Mouse (Mus musculus) hindbrain, embryonic 16.5 days (tissue): ENCODE measurements at regions not wholly inside any gene's neighbourhood (a gene's known extent, or its start where the extent isn't known, plus 50 kb on each side); places are given as distances from the start of the nearest gene placed in this dataset.
A peak's percentile ranks its signal among the peaks of the same experiment; 100 is the strongest.

Experiments used
- ATAC-seq: fragments of 200-750 bp; cut with Nextera tagmentation; 2 replicates; pipeline ENCODE4 v1.8.0; 2017; ENCODE audit warnings: moderate TSS enrichment, moderate library complexity
- H3K27ac ChIP-seq: fragments of 300-500 bp; sonication (generic); 2 replicates; pipeline ENCODE4 v1.5.1; 2014; ENCODE audit warnings: low read depth, mild to moderate bottlenecking, control low read depth, low read length, moderate library complexity
- H3K27me3 ChIP-seq: fragments of 300-500 bp; sonication (generic); replicated peaks from 2 replicates; pipeline ENCODE4 v1.6.1; 2014; ENCODE audit warnings: low read length; ENCODE audit not compliant: control insufficient read depth, insufficient read depth
- H3K36me3 ChIP-seq: fragments of 300-500 bp; sonication (generic); 2 replicates; pipeline ENCODE4 v1.6.1; 2014; ENCODE audit warnings: mild to moderate bottlenecking, low read length, moderate library complexity, mixed read lengths; ENCODE audit not compliant: control insufficient read depth, insufficient read depth
- H3K4me1 ChIP-seq: fragments of 300-500 bp; sonication (generic); 2 replicates; pipeline ENCODE4 v1.6.1; 2014; ENCODE audit warnings: low read depth, low read length; ENCODE audit not compliant: control insufficient read depth, insufficient read depth
- H3K4me2 ChIP-seq: fragments of 300-500 bp; sonication (generic); 2 replicates; pipeline ENCODE4 v1.6.1; 2014; ENCODE audit warnings: mild to moderate bottlenecking, low read length, control low read depth, moderate library complexity
- H3K4me3 ChIP-seq: fragments of 300-500 bp; sonication (generic); 2 replicates; pipeline ENCODE4 v1.5.1; 2014; ENCODE audit warnings: mild to moderate bottlenecking, low read length, control low read depth, moderate library complexity
- H3K9ac ChIP-seq: fragments of 300-500 bp; sonication (generic); 2 replicates; pipeline ENCODE4 v1.6.1; 2014; ENCODE audit warnings: low read depth, mild to moderate bottlenecking, control low read depth, low read length, moderate library complexity
- H3K9me3 ChIP-seq: fragments of 300-500 bp; sonication (generic); 2 replicates; pipeline ENCODE4 v1.6.1; 2014; ENCODE audit warnings: mild to moderate bottlenecking, low read length, moderate library complexity; ENCODE audit not compliant: control insufficient read depth
- WGBS: fragments of 180-500 bp; shearing (Covaris S2); extraction: QIAGEN DNeasy Blood & Tissue Kit; methylation state at CpG from one replicate; pipeline ENCODE4 v1.1.7; 2014; 5-methylcytosine and 5-hydroxymethylcytosine counted together

DNA sequence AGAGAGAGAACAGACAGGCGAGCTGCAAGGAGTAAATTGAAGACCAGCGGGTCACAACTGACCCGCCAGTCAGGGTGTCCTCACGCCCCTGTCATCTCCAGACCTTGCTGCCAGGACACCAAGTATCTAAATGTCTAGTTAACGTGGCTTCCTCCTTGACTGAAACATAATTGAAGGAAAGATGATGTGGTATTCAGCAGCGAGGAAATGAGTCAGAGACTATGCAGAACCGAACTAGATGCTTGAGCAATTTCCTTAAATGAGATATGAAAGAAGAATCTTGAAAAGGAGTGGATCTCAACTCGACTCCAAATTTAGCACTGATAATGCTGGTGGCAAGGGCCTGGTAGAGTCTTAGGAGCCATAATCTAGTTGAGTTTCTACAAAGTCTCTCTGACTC lies 329.3 kb upstream of the Fam92a start:
- H3K4me1 ChIP-seq, result no peaks in the 10 kb centered on the region; the same call in 1 of the 2 replicates
- ATAC-seq, result no peak
- no peak overlapping the region for H3K9ac ChIP-seq
- H3K27me3 ChIP-seq, result no peaks in the 10 kb centered on the region
- 88% methylated on average over 8 of the region's 8 CpGs for WGBS
- H3K4me3 ChIP-seq, result no peak overlapping the region
- H3K4me2 ChIP-seq, result no peak overlapping the region
- H3K36me3 ChIP-seq, result no peaks in the 10 kb centered on the region
- no peak overlapping the region for H3K27ac ChIP-seq
- H3K9me3 ChIP-seq, result no peaks in the 10 kb centered on the region

DNA sequence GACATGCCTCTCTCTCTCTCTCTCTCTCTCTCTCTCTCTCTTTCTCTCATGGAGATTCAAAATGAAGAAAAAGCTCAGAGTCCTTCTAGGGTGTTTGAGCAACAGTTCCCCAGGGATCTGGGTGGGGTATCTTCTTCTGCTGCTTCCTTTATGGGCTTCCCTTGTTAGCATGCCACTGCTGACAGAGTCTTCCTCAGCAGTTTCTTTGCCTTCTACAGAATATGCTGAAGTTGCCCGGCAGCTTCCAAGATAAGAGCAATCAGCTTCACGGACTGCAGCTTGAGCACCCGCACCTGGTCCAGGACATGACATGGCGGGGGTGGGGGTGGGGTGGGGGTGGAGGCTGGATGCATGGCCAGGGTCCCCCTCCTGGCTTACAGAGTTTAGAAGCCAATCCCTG lies 326.6 kb upstream of the Fam92a start:
- no peaks in the 10 kb centered on the region for H3K4me1 ChIP-seq
- no peaks in the 10 kb centered on the region for H3K9me3 ChIP-seq
- no peak overlapping the region for H3K27ac ChIP-seq
- no peak overlapping the region for H3K4me2 ChIP-seq
- no peaks in the 10 kb centered on the region for H3K36me3 ChIP-seq
- 90% methylated on average over 4 of the region's 4 CpGs for WGBS
- H3K27me3 ChIP-seq, result no peaks in the 10 kb centered on the region
- H3K9ac ChIP-seq, result no peak overlapping the region
- no peak for ATAC-seq
- H3K4me3 ChIP-seq, result no peak overlapping the region

DNA sequence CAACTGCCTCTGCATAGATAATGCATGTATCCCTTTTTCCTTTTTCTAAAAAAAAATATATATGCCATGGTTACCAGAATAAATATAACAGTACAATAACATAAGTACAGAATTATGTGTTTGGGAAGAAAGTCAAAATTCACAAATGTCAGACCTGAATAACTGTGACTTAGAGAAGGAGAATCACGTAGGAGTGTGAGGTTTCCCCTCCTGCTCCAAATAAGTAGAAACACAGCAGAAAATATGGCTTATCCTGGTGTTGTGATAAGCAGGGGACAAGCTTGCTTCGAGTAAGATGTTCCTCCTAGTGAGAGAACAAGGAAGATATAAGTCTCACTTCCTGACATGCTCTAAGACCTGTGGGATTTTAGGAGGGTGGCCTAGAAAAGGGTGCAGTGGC lies 320.7 kb upstream of the Fam92a start:
- no peaks in the 10 kb centered on the region for H3K9me3 ChIP-seq
- H3K27me3 ChIP-seq, result no peaks in the 10 kb centered on the region
- 76% methylated on average over 2 of the region's 2 CpGs for WGBS
- H3K4me2 ChIP-seq, result no peak overlapping the region
- H3K36me3 ChIP-seq, result no peaks in the 10 kb centered on the region
- H3K9ac ChIP-seq, result no peak overlapping the region
- H3K4me3 ChIP-seq, result no peak overlapping the region
- H3K27ac ChIP-seq, result no peak overlapping the region
- no peaks in the 10 kb centered on the region for H3K4me1 ChIP-seq
- ATAC-seq, result no peak

DNA sequence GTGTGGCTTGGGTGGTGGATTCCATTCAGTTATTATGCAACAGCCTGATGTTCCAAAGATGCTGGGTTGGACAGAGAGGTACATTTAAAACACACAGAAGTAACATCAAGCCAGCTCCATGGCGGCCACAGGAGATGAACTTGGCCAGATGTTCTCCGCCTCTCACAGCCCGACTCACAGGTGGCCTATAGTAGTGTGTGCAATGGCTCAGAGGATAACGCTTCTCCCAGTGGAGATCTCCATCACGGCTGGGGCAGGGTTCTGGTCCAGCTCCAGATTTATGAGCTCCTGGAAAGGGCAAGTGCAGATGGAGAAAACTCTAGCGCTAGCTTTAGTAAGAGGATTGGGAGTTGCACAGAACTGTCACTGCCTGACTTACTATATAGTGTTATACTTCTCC lies 319.5 kb upstream of the Fam92a start:
- H3K4me1 ChIP-seq, result no peaks in the 10 kb centered on the region

DNA sequence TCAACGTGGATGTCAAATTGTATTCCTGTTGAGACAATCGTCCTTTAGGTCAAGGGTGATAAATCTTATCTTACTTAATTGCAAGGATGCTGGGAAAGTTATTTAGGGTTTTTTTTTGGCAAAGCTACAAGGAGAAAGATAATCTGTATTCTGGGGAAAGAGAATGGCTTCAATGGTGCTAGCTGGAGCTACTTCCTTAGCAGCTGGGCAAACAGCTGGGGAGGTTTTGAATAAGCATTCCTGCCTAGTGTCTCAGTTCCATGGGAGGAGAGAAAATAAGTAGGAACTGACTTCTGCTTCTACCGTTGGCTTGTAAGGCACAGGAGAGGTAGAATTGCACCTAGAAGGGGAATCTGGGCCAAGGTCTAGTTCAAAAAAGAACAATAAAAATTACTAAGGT lies 318.3 kb upstream of the Fam92a start:
- H3K4me3 ChIP-seq, result no peak overlapping the region
- no peaks in the 10 kb centered on the region for H3K9me3 ChIP-seq
- no peak overlapping the region for H3K27ac ChIP-seq
- H3K4me2 ChIP-seq, result no peak overlapping the region
- WGBS, result 67% methylated on average over 3 of the region's 3 CpGs
- H3K36me3 ChIP-seq, result no peaks in the 10 kb centered on the region
- no peaks in the 10 kb centered on the region for H3K4me1 ChIP-seq
- H3K9ac ChIP-seq, result no peak overlapping the region
- ATAC-seq, result no peak
- no peaks in the 10 kb centered on the region for H3K27me3 ChIP-seq

More for the DNA sequence above, 319.5 kb upstream of the Fam92a start:
- H3K9ac ChIP-seq, result no peak overlapping the region
- H3K9me3 ChIP-seq, result no peaks in the 10 kb centered on the region
- WGBS, result 87% methylated on average over 6 of the region's 6 CpGs
- H3K27ac ChIP-seq, result no peak overlapping the region
- H3K4me3 ChIP-seq, result no peak overlapping the region
- H3K36me3 ChIP-seq, result no peaks in the 10 kb centered on the region
- H3K27me3 ChIP-seq, result no peaks in the 10 kb centered on the region
- no peak overlapping the region for H3K4me2 ChIP-seq
- no peak for ATAC-seq

DNA sequence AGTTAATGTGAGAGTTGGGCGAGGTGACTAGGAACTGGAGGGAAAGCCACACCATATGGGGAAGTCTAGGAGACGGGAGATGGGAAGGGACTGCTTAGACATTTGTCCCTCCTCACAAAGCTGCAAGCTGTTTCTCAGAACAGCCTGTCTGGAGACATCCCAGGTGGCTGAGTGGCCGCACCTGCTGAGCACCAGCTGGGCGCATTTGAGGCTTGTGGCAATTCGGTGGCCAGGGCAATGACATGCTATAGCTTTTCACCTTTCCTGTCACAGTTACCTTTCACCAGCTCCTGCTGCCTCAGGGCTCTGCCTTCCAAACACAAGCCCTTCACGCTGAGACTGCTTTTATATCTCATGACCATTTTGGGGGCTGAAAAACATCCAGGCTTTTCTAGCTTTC lies 317.5 kb upstream of the Fam92a start:
- 69% methylated on average over 6 of the region's 6 CpGs for WGBS
- Histone ChIP-seq H3K27me3 (no peaks in the 10 kb centered on the region), H3K4me2 (no peak overlapping the region), H3K9ac (no peak overlapping the region), H3K9me3 (no peaks in the 10 kb centered on the region), H3K4me1 (no peaks in the 10 kb centered on the region), H3K36me3 (no peaks in the 10 kb centered on the region), H3K27ac (no peak overlapping the region), H3K4me3 (no peak overlapping the region)
- ATAC-seq, result no peak; the same call in 1 of the 2 replicates

DNA sequence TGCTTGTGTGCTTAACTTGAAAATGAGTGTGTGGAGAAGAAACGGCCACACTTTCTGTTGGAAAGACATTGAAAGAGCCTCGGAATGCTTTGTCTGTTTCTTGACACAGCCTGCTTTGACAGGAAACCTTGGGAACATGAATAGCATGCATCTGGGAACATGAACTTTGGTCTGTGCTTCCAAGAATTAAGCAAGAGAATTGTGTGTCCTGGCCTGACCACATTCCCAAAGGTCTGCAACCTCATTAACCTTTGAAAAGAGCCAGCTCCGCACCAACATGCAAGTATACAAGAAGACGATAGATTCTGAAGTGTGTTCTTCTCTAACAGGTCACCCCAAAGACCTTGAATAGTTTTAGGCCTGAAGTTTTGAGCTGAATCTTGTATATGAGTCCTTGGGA lies 309.7 kb upstream of the Fam92a start:
- no peak overlapping the region for H3K4me2 ChIP-seq
- no peak overlapping the region for H3K9ac ChIP-seq
- 54% methylated on average over 4 of the region's 4 CpGs for WGBS
- no peak for ATAC-seq
- H3K27ac ChIP-seq, result no peak overlapping the region
- no peaks in the 10 kb centered on the region for H3K4me1 ChIP-seq
- no peaks in the 10 kb centered on the region for H3K9me3 ChIP-seq
- H3K4me3 ChIP-seq, result no peak overlapping the region
- no peaks in the 10 kb centered on the region for H3K27me3 ChIP-seq
- H3K36me3 ChIP-seq, result no peaks in the 10 kb centered on the region

DNA sequence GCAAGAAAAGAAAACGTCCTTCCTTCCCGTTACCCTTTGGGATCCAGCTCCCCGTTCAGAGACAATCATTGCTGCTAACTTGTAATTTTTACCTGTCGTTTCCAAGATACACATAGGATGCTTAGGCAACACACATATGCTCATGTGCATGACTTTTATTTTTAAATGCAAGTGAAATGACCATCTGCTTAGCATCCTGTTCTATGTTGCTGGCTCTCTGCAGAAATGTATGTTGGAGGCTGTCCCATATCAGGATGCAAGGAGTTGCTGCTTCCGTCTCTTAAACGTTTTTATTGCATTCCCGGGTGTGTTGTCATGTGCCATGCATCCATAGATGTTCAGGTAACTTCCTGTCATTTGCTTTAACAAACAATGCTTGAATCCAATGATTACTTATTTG lies 304.9 kb upstream of the Fam92a start:
- Histone ChIP-seq H3K27me3 (no peaks in the 10 kb centered on the region), H3K4me2 (no peak overlapping the region), H3K9me3 (no peaks in the 10 kb centered on the region), H3K4me3 (no peak overlapping the region), H3K9ac (no peak overlapping the region), H3K27ac (no peak overlapping the region), H3K36me3 (no peaks in the 10 kb centered on the region), H3K4me1 (no peaks in the 10 kb centered on the region; the same call in 1 of the 2 replicates)
- no peak for ATAC-seq
- WGBS, result 86% methylated on average over 7 of the region's 7 CpGs

DNA sequence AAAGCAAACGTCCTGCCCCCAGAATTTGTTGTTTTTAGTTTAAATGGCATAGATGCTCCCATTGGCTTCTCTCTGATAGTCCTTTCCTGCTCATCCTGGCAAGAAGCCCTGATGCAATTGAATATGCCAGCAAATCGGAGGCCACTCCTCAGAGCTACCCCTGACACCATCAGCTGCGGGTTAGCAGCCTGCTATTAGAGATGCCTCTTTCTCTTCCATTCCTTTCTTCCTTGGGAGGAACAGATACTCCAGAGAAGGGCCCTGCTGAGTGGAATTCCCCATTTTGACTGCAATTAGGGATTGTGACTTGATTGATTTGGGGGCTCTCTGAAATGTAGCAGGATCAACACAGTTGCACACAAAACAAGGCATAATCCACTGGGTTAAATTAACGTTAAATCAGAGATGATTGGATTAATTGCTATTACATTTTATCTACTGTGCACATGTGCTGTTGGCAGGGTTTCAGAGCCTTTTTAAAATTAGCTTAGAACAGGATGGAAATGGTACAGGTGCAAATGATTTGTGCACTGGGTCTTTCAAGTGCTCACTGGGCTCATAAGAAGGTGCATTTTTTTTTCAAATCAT lies 303.3 kb upstream of the Fam92a start:
- H3K27ac ChIP-seq, result no peak overlapping the region
- no peak for ATAC-seq
- WGBS, result 37% methylated on average over 4 of the region's 4 CpGs

DNA sequence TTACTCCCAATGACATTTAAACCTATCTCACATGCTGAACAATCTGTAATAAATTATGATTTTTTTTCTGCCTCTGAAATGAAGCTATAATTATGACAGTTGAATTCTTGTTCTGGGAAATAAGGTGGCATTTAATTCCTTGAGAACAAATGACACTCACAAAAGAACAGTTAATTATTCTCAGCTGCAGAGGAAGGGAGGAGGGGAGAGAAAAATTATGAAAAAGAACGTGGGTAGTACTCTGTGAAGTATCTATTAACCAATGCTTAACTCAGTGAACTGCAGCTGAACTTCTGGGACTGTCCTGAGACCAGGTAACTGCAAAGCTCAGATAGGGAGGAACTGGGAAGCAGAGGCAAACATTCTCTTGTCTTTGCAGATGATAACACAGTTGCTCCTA lies 302.6 kb upstream of the Fam92a start:
- H3K9me3 ChIP-seq, result no peaks in the 10 kb centered on the region
- 0 out of 2 replicates have a peak, but pooled peaks have one; percentile 34 for ATAC-seq
- 43% methylated on average over 1 of the region's 1 CpGs for WGBS
- no peak overlapping the region for H3K4me3 ChIP-seq
- no peak overlapping the region for H3K4me2 ChIP-seq
- H3K9ac ChIP-seq, result no peak overlapping the region
- no peaks in the 10 kb centered on the region; the same call in 1 of the 2 replicates for H3K4me1 ChIP-seq
- no peaks in the 10 kb centered on the region for H3K27me3 ChIP-seq
- no peaks in the 10 kb centered on the region for H3K36me3 ChIP-seq
- no peak overlapping the region for H3K27ac ChIP-seq

More for the DNA sequence above, 303.3 kb upstream of the Fam92a start:
- Histone ChIP-seq H3K4me1 (no peaks in the 10 kb centered on the region; the same call in 1 of the 2 replicates), H3K4me2 (no peak overlapping the region), H3K9me3 (no peaks in the 10 kb centered on the region), H3K4me3 (no peak overlapping the region), H3K9ac (no peak overlapping the region), H3K27me3 (no peaks in the 10 kb centered on the region), H3K36me3 (no peaks in the 10 kb centered on the region)
